Mouse (Mus musculus): ENCODE results near the gene Sfrp2.
A peak's percentile ranks its signal among the peaks of the same experiment; 100 is the strongest.

Sfrp2 gene

DNA sequence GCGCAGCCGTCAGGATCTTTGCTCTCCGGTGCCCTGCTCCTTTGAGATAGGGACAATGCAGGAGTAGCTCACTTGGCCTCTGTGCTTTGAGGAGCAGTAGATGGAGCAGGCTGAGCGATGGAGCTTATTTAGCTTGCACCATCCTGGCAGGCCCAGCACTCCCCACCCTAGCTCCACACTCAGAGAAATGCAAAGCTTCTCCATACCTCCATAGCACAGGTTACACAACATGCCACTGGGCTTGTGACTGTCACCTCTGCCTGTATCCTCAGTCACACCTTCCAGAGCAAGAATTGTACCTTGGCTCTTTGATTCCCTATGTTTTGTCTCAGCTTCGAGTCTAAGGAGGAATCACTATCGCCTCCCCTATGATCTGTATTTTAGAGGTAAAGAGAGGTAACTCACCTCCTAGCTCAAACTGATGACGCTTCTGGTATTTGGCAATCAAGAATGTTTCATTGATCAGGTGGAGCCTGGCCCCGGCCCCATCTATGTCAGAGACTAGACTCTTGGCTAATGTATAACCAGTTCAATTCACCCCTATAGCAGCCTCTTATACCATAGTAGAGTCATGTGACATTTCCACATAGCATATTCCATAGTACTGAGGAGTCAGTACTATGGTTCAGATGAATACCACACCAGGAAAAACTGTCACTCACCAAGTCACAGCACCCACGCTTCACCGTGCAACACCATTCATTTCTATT, 5.2 kb downstream of the Sfrp2 start:
- no peak for DNase-seq (ENCODE audit: inconsistent age in 2 of 2, low spot score in 1 of 2)

DNA sequence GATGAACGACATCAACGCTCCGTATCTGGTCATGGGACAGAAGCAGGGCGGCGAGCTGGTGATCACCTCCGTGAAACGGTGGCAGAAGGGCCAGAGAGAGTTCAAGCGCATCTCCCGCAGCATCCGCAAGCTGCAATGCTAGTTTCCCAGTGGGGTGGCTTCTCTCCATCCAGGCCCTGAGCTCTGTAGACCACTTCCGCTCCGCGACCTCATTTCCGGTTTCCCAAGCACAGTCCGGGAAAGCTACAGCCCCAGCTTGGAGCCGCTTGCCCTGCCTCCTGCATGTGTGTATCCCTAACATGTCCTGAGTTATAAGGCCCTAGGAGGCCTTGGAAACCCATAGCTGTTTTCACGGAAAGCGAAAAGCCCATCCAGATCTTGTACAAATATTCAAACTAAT, 7.2 kb downstream of the Sfrp2 start:
- DNase-seq (ENCODE audit: inconsistent age in 2 of 2, low spot score in 1 of 2): no peak

DNA sequence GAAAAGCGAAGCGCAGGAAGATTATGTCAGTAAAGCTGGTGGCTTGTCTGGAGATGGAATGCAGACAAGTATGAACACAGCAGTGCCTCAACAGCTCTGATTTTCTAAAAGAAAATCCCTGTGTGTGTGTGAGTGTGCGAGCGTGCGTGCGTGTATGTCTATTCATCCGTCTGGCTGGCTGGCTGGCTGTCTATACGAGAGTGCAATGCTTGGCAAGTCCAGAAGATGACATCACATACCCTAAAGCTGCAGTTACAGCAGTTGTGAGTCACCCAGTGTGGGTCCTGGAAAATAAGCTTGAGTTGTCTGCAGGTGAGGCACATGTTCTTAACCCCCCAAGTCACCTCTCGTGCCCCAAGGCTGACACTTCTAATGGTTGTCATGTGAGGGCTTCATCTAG, 9.3 kb downstream of the Sfrp2 start:
- no peak for DNase-seq (ENCODE audit: inconsistent age in 2 of 2, low spot score in 1 of 2)

- DNase-seq (ENCODE audit: inconsistent age in 2 of 2, low spot score in 1 of 2): peak; percentile 16 to 71
Measured at GRCm38 (mm10) chr3:83781460-83782222, 15.5 kb downstream of the Sfrp2 start.

- no peak for DNase-seq (ENCODE audit: inconsistent age in 2 of 2, low spot score in 1 of 2)
Measured at GRCm38 (mm10) chr3:83783716-83784469, 17.8 kb downstream of the Sfrp2 start.

GRCm38 (mm10) chr3:83784726-83785125, 18.6 kb downstream of the Sfrp2 start:
- DNase-seq (ENCODE audit: inconsistent age in 2 of 2, low spot score in 1 of 2): no peak

DNA sequence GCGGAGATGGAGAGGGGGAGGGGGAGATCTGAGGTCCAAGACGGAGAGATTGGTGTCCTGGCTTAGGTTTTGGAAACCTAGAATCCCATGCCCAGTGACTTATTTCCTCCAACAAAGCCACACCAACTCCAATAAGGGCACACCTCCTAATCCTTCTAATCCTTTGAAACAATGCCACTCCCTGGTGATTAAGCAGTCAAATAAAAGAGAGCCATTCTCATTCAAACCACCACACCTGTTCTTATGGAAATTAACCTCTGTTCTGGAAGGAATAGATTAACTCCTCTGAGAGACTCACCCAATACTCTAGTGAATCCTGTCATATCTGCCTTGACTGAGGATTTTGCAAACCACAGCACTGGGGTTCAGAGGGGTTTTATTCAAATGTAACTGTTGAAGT, 21.0 kb downstream of the Sfrp2 start:
- no peak for DNase-seq (ENCODE audit: inconsistent age in 2 of 2, low spot score in 1 of 2)

DNA sequence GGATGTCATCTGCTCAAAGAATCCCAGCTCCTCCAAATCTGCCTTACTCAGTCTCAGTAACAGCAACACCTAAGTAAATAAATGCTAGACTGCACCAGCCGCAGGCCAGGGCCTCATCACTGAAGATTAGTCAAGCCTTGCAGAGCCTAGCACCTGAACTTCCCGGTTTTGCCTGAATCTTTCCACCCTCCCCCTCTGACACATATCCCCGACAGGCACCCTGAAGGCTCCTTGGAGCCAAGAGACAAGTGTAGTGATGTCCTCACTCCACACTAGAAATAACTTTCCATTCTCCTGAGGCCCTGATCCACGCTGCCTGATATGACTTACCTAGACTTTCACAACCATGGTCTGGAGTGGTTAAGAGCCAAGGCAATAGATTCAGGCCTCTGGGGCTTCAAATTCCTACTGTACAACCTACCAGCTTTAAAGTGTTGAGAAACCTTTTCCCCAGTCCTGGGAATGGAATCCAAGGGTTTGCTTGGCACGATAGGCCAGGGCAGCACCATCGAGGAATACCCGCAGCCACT, 21.7 kb downstream of the Sfrp2 start:
- DNase-seq (ENCODE audit: inconsistent age in 2 of 2, low spot score in 1 of 2): no peak

DNA sequence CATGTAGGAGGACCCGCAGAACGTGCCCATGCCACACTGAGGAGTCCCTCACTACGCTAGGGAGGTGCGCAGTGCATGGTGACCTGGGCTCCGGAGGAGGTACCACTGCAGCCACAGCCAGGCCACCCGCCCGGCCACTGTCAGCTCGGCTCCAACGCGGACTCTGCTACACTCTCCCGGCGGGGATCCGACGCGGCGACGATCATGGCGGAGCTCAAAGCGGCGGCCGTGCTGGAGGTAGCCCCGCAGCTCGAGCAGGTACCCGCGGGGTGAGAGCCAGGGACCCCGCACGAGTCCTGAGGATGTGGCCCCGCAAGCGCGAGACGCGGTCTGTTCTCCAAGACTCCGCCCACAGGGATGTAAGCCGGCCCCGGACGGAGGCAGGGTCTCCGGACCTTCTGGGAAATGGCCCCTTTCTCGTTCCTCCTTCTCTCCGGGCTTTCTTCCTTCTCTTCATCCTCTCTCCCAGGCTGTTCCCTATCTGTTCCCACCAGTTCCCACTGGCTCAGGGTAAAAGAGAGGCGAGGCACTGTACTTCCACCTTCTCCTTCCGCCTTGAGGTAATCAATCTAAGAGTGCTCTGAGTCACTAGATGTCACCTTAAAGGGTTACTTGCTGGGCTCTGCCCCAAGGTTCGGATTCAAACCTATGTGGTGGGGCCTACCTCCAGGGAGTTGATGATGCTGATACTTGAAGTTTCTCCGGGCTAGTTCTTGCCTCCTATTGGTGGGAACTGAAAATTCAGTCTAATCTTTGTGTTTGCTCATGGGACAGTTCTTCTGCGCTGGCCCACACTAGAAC, 23.7 kb downstream of the Sfrp2 start:
- peak in 1 of 2 experiments; percentile 53 for DNase-seq (ENCODE audit: inconsistent age in 2 of 2, low spot score in 1 of 2)

DNA sequence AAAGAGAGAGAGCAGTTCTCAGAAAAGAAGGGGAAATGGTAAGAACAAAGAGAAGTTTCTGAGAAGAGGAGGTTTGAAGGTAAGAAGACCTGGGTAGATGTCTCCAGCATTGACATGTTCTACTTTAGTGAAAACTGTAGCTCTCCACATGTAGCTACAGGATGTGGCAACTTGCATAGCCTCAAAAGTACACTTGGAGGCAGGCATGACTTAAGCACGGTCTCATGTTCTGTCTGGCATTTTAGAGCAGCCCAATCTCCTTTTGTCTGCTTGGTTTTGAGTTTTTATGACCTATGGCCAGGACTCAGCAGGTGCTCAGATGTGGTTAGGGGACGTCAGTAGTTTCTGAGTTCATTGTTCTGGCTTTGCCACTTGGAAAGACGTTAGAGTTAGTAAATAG, 25.3 kb downstream of the Sfrp2 start:
- DNase-seq (ENCODE audit: inconsistent age in 2 of 2, low spot score in 1 of 2): no peak

GRCm38 (mm10) chr3:83797098-83797497, 31.0 kb downstream of the Sfrp2 start:
- DNase-seq (ENCODE audit: inconsistent age in 2 of 2, low spot score in 1 of 2): no peak

- DNase-seq (ENCODE audit: inconsistent age in 2 of 2, low spot score in 1 of 2): peak; percentile 67 to 88
Measured at GRCm38 (mm10) chr3:83797828-83798227, 31.7 kb downstream of the Sfrp2 start.

DNA sequence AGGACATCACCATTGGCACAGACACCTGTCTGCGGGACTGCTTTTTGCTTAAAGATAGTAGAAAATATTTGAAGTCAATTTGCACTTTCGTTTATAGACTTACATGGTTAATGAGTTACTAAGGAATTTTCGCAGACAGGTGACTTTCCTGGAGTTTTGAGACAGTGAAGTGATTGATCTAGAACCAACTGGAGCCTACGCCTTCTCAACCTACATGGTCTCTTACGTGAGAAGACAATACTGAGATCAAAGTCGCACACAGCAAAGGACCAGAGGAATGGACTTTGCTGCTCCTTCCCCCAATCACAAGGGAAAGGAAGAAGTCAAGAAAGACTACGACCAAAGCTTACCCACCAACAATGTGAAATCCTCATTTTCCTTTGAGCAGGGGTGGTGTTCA, 33.4 kb downstream of the Sfrp2 start:
- no peak for DNase-seq (ENCODE audit: inconsistent age in 2 of 2, low spot score in 1 of 2)

DNA sequence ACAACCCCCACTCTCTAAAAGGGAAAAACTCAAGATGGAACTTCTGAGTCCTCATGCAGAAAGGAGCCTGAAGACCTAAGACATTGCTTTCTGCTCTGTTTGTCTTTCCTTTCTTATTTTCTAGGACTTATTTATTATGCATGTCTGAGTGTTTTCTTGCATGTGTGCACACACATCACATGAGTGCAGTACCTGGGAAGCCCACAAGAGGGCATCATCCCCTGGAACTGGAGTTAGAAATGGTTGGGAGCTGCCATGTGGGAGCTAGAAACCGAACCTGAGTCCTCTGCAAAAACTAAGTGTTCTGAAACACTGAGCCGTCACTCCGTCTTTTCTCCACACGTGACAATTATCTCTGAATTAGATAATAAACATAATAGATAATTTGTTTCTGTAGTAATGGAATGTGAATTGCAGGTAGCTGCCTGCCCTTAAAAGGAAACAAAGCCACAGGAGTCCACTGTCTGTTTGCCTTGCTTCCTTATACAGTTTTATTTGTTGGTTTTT, 35.6 kb downstream of the Sfrp2 start:
- no peak for DNase-seq (ENCODE audit: inconsistent age in 2 of 2, low spot score in 1 of 2)

DNA sequence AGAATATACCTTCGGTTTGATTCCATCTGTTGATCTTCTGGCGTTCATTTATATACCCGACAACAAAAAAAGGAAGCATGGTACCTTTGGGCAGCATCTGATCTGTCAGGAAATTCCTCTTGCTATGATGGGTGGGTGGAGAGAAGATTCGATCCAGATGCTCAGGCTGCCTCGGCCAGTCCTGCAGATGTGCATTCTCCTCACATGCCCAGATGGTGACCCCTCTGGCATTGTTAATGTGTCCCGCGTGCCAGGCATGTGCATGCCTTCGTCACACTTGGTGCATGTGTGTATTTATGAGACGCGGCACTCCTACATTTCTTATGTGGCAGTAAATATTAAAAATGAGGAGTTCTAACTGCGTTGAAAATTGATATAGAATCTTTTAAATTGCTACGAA, 42.4 kb downstream of the Sfrp2 start:
- DNase-seq (ENCODE audit: inconsistent age in 2 of 2, low spot score in 1 of 2): no peak

- no peak for DNase-seq (ENCODE audit: inconsistent age in 2 of 2, low spot score in 1 of 2)
Measured at GRCm38 (mm10) chr3:83811987-83812386, 45.9 kb downstream of the Sfrp2 start.

GRCm38 (mm10) chr3:83812863-83813262, 46.7 kb downstream of the Sfrp2 start:
- no peak for DNase-seq (ENCODE audit: inconsistent age in 2 of 2, low spot score in 1 of 2)

- no peak for DNase-seq (ENCODE audit: inconsistent age in 2 of 2, low spot score in 1 of 2)
Measured at GRCm38 (mm10) chr3:83816372-83816925, 50.3 kb downstream of the Sfrp2 start.

DNA sequence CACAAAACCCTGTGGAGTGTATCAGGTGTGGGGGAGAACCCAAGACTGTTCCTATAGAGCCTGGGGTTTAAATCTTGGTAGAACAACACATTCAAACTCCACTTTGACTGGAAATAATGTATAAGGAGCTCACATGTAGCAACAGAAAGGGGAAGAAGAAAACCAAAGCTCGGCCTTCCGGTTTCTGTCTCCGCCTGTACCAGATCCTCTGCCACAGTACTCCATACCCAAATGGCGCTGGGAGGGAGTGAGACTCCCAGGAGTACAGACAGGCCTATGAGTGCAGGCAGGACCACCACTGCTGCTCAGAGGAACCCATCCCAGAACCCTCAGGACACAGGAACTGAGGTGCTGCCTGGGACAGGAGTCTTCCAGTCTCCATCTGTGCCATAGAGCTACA, 57.7 kb downstream of the Sfrp2 start:
- DNase-seq (ENCODE audit: inconsistent age in 2 of 2, low spot score in 1 of 2): no peak

Measured in adrenal gland, adult (tissue).